Comparison of ENCODE assay signal across 11 mouse cellular contexts in genomic region chr12:109397175-109398058, GRCm38 (mm10). TPM values are rescaled to one million over a fixed set of nuclear protein-coding genes. Genes with fewer than 3 reads are reported as not detected.
A peak's percentile ranks its signal among the peaks of the same experiment; 100 is the strongest.
DNase-seq lines count a peak whose midpoint lies in the region; ATAC-seq and TF ChIP-seq lines count a peak whose summit lies in the region.
"Had no signal": no experiment of that assay in that cellular context is flagged by ENCODE, and none has a peak within 500 bp of the region (broad histone marks: within the 10 kb centered on the region; RNA-seq: fewer than 3 reads in every experiment).

No protein-coding gene starts in this region.

- WGBS in heart, embryonic 12.5 days = 56% methylated on average over 12 of the region's 12 CpGs
- 50% methylated on average over 12 of the region's 12 CpGs for WGBS in embryonic facial prominence, embryonic 13.5 days
- 53% methylated on average over 12 of the region's 12 CpGs for WGBS in limb, embryonic 15.5 days

- no peaks in the 10 kb centered on the region for H3K36me3 ChIP-seq in heart, embryonic 12.5 days
- no peaks in the 10 kb centered on the region for H3K36me3 ChIP-seq in embryonic facial prominence, embryonic 13.5 days
- H3K36me3 ChIP-seq in limb, embryonic 15.5 days = no peaks in the 10 kb centered on the region
- H3K36me3 ChIP-seq: forebrain, embryonic 15.5 days had no signal

- no peak for ATAC-seq in heart, embryonic 12.5 days (ENCODE audit: insufficient number of reproducible peaks, low FRiP score)
- no peak for ATAC-seq in embryonic facial prominence, embryonic 13.5 days (ENCODE audit: insufficient number of reproducible peaks, insufficient read depth, low FRiP score, low TSS enrichment, low read depth)
- no peak for ATAC-seq in limb, embryonic 15.5 days (ENCODE audit: insufficient number of reproducible peaks, low FRiP score, low TSS enrichment, low read depth)
- ATAC-seq: forebrain, embryonic 15.5 days had no signal

- intact Hi-C loops in left cerebral cortex, postnatal 4 days (cut with DNase I) = loop anchor here (10.0 kb wide), 1 partner anchor 333 kb away; the partner anchor contains the start of gene Begain
- intact Hi-C loops in left cerebral cortex, adult 2 months (cut with DNase I) = loop anchor here (10.0 kb wide), 1 partner anchor 443 kb away; no protein-coding TSS in a partner anchor

- H3K4me3 ChIP-seq in heart, embryonic 12.5 days = no peak overlapping the region
- H3K4me3 ChIP-seq in left cerebral cortex, adult 2 months = no peak overlapping the region
- no peak overlapping the region for H3K4me3 ChIP-seq in embryonic facial prominence, embryonic 13.5 days
- no peak overlapping the region for H3K4me3 ChIP-seq in limb, embryonic 15.5 days
- H3K4me3 ChIP-seq: forebrain, embryonic 15.5 days had no signal

- TF ChIP-seq CTCF in left cerebral cortex, adult 2 months (IDR thresholded peaks at IDR 0.05) = no peak

- no peak overlapping the region for H3K27ac ChIP-seq in heart, embryonic 12.5 days (ENCODE audit: poor library complexity, severe bottlenecking)
- no peak overlapping the region for H3K27ac ChIP-seq in left cerebral cortex, adult 2 months
- 0 out of 2 replicates have a peak overlapping the region, but pooled peaks have one; percentile 11 for H3K27ac ChIP-seq in embryonic facial prominence, embryonic 13.5 days
- peak overlapping the region; percentile 76 for H3K27ac ChIP-seq in limb, embryonic 15.5 days
- H3K27ac ChIP-seq: forebrain, embryonic 15.5 days had no signal

- no peak overlapping the region for H3K9ac ChIP-seq in heart, embryonic 12.5 days
- H3K9ac ChIP-seq in embryonic facial prominence, embryonic 13.5 days = no peak overlapping the region
- H3K9ac ChIP-seq in limb, embryonic 15.5 days = no peak overlapping the region
- H3K9ac ChIP-seq: forebrain, embryonic 15.5 days had no signal

- peaks cover 47% of the 10 kb centered on the region for H3K4me1 ChIP-seq in heart, embryonic 12.5 days (replicated peaks)
- peaks cover 64% of the 10 kb centered on the region for H3K4me1 ChIP-seq in embryonic facial prominence, embryonic 13.5 days
- peaks cover 67% of the 10 kb centered on the region for H3K4me1 ChIP-seq in limb, embryonic 15.5 days

- no peak overlapping the region for H3K4me2 ChIP-seq in heart, embryonic 12.5 days
- no peak overlapping the region for H3K4me2 ChIP-seq in embryonic facial prominence, embryonic 13.5 days
- no peak overlapping the region for H3K4me2 ChIP-seq in limb, embryonic 15.5 days
- H3K4me2 ChIP-seq: forebrain, embryonic 15.5 days had no signal

- DNase-seq in heart, adult 11 months = peak; percentile 85
- peak; percentile 66 for DNase-seq in left cerebral cortex, postnatal 4 days
- DNase-seq in left cerebral cortex, adult 2 months (ENCODE audit: extremely low spot score in 1 of 2, low spot score in 2 of 2) = no peak
- DNase-seq in adrenal gland, postnatal 4 days (ENCODE audit: low spot score in 2 of 2) = no peak
- DNase-seq: cerebellum, postnatal 25 days; lung, postnatal 4 days; thymus, postnatal 4 days had no signal

- peaks cover 13% of the 10 kb centered on the region for H3K27me3 ChIP-seq in heart, embryonic 12.5 days (replicated peaks)
- H3K27me3 ChIP-seq in embryonic facial prominence, embryonic 13.5 days = peaks cover 23% of the 10 kb centered on the region
- H3K27me3 ChIP-seq in limb, embryonic 15.5 days = peaks cover 7% of the 10 kb centered on the region; the same call in 1 of the 2 replicates
- H3K27me3 ChIP-seq: forebrain, embryonic 15.5 days had no signal

- no peaks in the 10 kb centered on the region for H3K9me3 ChIP-seq in heart, embryonic 12.5 days (replicated peaks)
- H3K9me3 ChIP-seq in embryonic facial prominence, embryonic 13.5 days = no peaks in the 10 kb centered on the region
- H3K9me3 ChIP-seq in limb, embryonic 15.5 days = no peaks in the 10 kb centered on the region
- H3K9me3 ChIP-seq: forebrain, embryonic 15.5 days had no signal

RNA-seq across cellular contexts. Expression of gene Dlk1, which starts 55.2 kb away (rescaled TPM):
- polyA plus RNA-seq in heart, embryonic 12.5 days (2016; fragmentation: Nextera tagmentation; extraction: Ambion mirVana) = 61.1 and 69.0 TPM in 2 replicates
- 1 to 10 TPM; 2.6 to 4.6 TPM for total RNA-seq in left cerebral cortex, postnatal 4 days (2021)
- 1 to 10 TPM; 4.7 to 8.5 TPM for total RNA-seq in left cerebral cortex, adult 2 months (2021)
- polyA plus RNA-seq in embryonic facial prominence, embryonic 13.5 days (2015; fragmentation: Nextera tagmentation; extraction: Ambion mirVana) = 176 and 272 TPM in 2 replicates
- polyA plus RNA-seq in limb, embryonic 15.5 days (2015; fragmentation: Nextera tagmentation; extraction: Ambion mirVana) = 599 and 855 TPM in 2 replicates
- 1,000 to 10,000 TPM in 1 of 2 experiments, 100 to 1,000 TPM in 1; 974 to 1,168 TPM for total RNA-seq in adrenal gland, postnatal 4 days (2021)

Comparison
In these comparisons a context has a peak if more than half of its experiments do, and no peak if none do; other contexts are left out.
1. DNase-seq: peak in heart, adult 11 months (single experiment) and left cerebral cortex, postnatal 4 days (single experiment); none in left cerebral cortex, adult 2 months (0 of 2) and adrenal gland, postnatal 4 days (0 of 2).
2. H3K27ac ChIP-seq: peak in embryonic facial prominence, embryonic 13.5 days (single experiment) and limb, embryonic 15.5 days (single experiment); none in heart, embryonic 12.5 days (single experiment) and left cerebral cortex, adult 2 months (single experiment).
3. RNA of gene Dlk1, which starts 55.2 kb away (total RNA-seq): 974 to 1,168 TPM in adrenal gland, postnatal 4 days; 4.7 to 8.5 TPM in left cerebral cortex, adult 2 months and 2.6 to 4.6 TPM in left cerebral cortex, postnatal 4 days; every median in the first group is over 100 times any median in the second.